Comparison of ENCODE assay signal across 13 mouse cellular contexts in the genomic region with DNA sequence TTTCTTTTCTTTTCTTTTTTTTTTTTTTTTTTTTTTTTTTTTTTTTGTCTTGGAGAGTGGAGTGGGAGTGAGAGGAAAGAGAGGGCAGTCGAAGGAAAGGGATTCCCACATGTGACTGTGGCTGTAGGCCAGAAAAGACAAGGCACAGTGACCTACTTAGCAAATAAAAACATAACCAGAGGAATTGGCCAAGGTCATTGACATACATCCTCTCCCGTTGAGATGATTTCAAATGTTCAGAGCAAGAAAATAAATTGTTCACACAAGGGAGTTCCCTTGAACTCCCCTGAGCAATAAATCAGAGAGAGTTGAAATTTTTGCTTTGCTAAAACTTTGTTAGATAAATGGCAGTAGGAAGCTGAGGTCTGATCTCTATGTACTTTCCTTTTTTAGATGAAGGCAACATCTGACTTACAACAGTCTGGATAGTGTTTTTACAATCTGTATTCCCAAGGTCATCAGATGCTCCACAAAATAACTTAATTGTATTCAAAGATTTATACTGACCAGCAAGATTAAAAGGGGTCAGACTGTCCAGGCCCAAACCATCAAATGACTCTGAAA.
DNase-seq lines count a peak whose midpoint lies in the region; ATAC-seq and TF ChIP-seq lines count a peak whose summit lies in the region.
"Had no signal": no experiment of that assay in that cellular context is flagged by ENCODE, and none has a peak within 500 bp of the region (broad histone marks: within the 10 kb centered on the region; RNA-seq: fewer than 3 reads in every experiment).

No protein-coding gene starts in this region.

- no peak overlapping the region for H3K4me2 ChIP-seq in lung, embryonic 14.5 days
- H3K4me2 ChIP-seq: midbrain, embryonic 12.5 days had no signal

- no peak for TF ChIP-seq CTCF in lung, embryonic 14.5 days (IDR thresholded peaks at IDR 0.05; ENCODE audit: low read depth)

- ATAC-seq in lung, embryonic 14.5 days (ENCODE audit: insufficient read depth): no peak
- ATAC-seq in megakaryocyte progenitor cell, adult 5-6 weeks (replicated peaks; ENCODE audit: poor library complexity): no peak
- ATAC-seq: liver, postnatal 0 days had no signal

- 35% methylated on average over 2 of the region's 2 CpGs for WGBS in lung, embryonic 14.5 days

- no peak overlapping the region for H3K4me3 ChIP-seq in lung, embryonic 14.5 days (ENCODE audit: low read depth, low read length)
- H3K4me3 ChIP-seq: midbrain, embryonic 12.5 days had no signal

- peak; percentile 28 for DNase-seq in embryo, embryonic 11 days
- no peak for DNase-seq in embryo, embryonic 10 days (ENCODE audit: low spot score)
- DNase-seq in lung, embryonic 14.5 days: peak; percentile 17
- DNase-seq in lung, postnatal 36 days: no peak
- peak; percentile 18 for DNase-seq in brain, adult 2 months (ENCODE audit: low read depth, low spot score)
- peak; percentile 24 to 55 for DNase-seq in kidney, postnatal 36 days
- no peak for DNase-seq in frontal cortex, postnatal 36 days (ENCODE audit: low spot score in 2 of 2)
- DNase-seq: cerebellum, adult 8-10 months; liver, postnatal 0 days; spleen, adult 18-20 months; thymus, adult 2 months had no signal

- H3K27ac ChIP-seq in lung, embryonic 14.5 days (ENCODE audit: low read depth): no peak overlapping the region
- H3K27ac ChIP-seq: midbrain, embryonic 12.5 days had no signal

- no peaks in the 10 kb centered on the region for H3K4me1 ChIP-seq in lung, embryonic 14.5 days (ENCODE audit: insufficient read depth)
- H3K4me1 ChIP-seq: midbrain, embryonic 12.5 days had no signal

- no peaks in the 10 kb centered on the region for H3K36me3 ChIP-seq in lung, embryonic 14.5 days (ENCODE audit: insufficient read depth)
- H3K36me3 ChIP-seq: midbrain, embryonic 12.5 days had no signal

- H3K9ac ChIP-seq in lung, embryonic 14.5 days: no peak overlapping the region
- H3K9ac ChIP-seq: liver, postnatal 0 days; midbrain, embryonic 12.5 days had no signal

- no peaks in the 10 kb centered on the region for H3K9me3 ChIP-seq in lung, embryonic 14.5 days (ENCODE audit: low read depth, low read length)
- H3K9me3 ChIP-seq: midbrain, embryonic 12.5 days had no signal

- no peaks in the 10 kb centered on the region for H3K27me3 ChIP-seq in lung, embryonic 14.5 days (ENCODE audit: insufficient read depth, low read length)
- H3K27me3 ChIP-seq: midbrain, embryonic 12.5 days had no signal

Comparison
In these comparisons a context has a peak if more than half of its experiments do, and no peak if none do; other contexts are left out.
1. DNase-seq: peak in embryo, embryonic 11 days (single experiment), lung, embryonic 14.5 days (single experiment), brain, adult 2 months (single experiment) and kidney, postnatal 36 days (2 of 2); none in embryo, embryonic 10 days (single experiment), lung, postnatal 36 days (single experiment) and frontal cortex, postnatal 36 days (0 of 2).